Mouse (Mus musculus): ENCODE measurements around the gene Pigw. TPM values are rescaled to one million over a fixed set of nuclear protein-coding genes. Genes with fewer than 3 reads are reported as not detected.

Gene Pigw
- total and polyA plus RNA-seq, 3 experiments: 2.7 to 3.5 TPM; not detected in 1

GRCm38 (mm10) chr11:84919276-84919675, 39.2 kb upstream of the Pigw start:
- no peaks in the 10 kb centered on the region for H3K9me3 ChIP-seq (replicated peaks; ENCODE audit: insufficient read depth, low read length)
- H3K4me1 ChIP-seq (ENCODE audit: control insufficient read depth in 1 of 2, insufficient read depth in 2 of 2, low read length in 2 of 2): peaks cover 0 to 17% of the 10 kb centered on the region in 2 experiments; a peak in 3 of 4 replicates
- H3K36me3 ChIP-seq (ENCODE audit: control insufficient read depth in 1 of 2, insufficient read depth in 2 of 2, low read length in 2 of 2): peaks cover 0 to 19% of the 10 kb centered on the region in 2 experiments; a peak in 2 of 4 replicates
- peak overlapping the region; percentile 52 to 60 for H3K4me3 ChIP-seq (ENCODE audit: control insufficient read depth in 1 of 2, insufficient read depth in 1 of 2, low read depth in 2 of 2, low read length in 2 of 2)
- peak overlapping the region; percentile 69; the same call in 1 of the 2 replicates for H3K9ac ChIP-seq (ENCODE audit: control insufficient read depth, low read depth, low read length, poor library complexity, severe bottlenecking)
- H3K27me3 ChIP-seq (ENCODE audit: control insufficient read depth in 1 of 2, insufficient read depth in 2 of 2, low read length in 2 of 2): peaks cover 6 to 8% of the 10 kb centered on the region in 2 experiments
- peaks cover 12% of the 10 kb centered on the region for H3K79me2 ChIP-seq (ENCODE audit: control insufficient read depth, insufficient read depth, low read length, poor library complexity)
- peak; percentile 92 for DNase-seq (ENCODE audit: low read depth, low spot score)
- H3K27ac ChIP-seq (ENCODE audit: control insufficient read depth, low read depth, low read length): no peak overlapping the region
- TF ChIP-seq CTCF (IDR thresholded peaks at IDR 0.05 in 2 of 3, conservative IDR thresholded peaks at IDR 0.05 in 1 of 3; ENCODE audit: control insufficient read depth in 1 of 3, insufficient read depth in 1 of 3, low read depth in 2 of 3, low read length in 3 of 3, poor library complexity in 1 of 3, severe bottlenecking in 1 of 3) (peak; percentile 53 to 77 (median 54)), GABPA (IDR thresholded peaks at IDR 0.05; ENCODE audit: low read depth, low read length) (no peak), POLR2AphosphoS5 (IDR thresholded peaks at IDR 0.05; ENCODE audit: borderline replicate concordance, low read depth, low read length) (no peak), CHD2 (IDR thresholded peaks at IDR 0.05; ENCODE audit: low read length) (no peak), ELF1 (IDR thresholded peaks at IDR 0.05; ENCODE audit: low read depth, low read length) (no peak), HCFC1 (IDR thresholded peaks at IDR 0.05; ENCODE audit: low read depth, low read length) (peak; percentile 52), USF1 (IDR thresholded peaks at IDR 0.05; ENCODE audit: low read depth, low read length) (peak; percentile 35; the same call in 1 of the 2 replicates), SIN3A (IDR thresholded peaks at IDR 0.05; ENCODE audit: low read length) (peak; percentile 74), ETS1 (IDR thresholded peaks at IDR 0.05; ENCODE audit: low read depth, low read length) (0 out of 2 replicates have a peak, but pooled peaks have one; percentile 22), KAT2A (conservative IDR thresholded peaks at IDR 0.05; ENCODE audit: low read depth, low read length) (no peak), E2F4 (IDR thresholded peaks at IDR 0.05; ENCODE audit: borderline replicate concordance, low read depth, low read length) (no peak), MXI1 (IDR thresholded peaks at IDR 0.05; ENCODE audit: low read depth, low read length) (peak; percentile 89), SMC3 (IDR thresholded peaks at IDR 0.05; ENCODE audit: low read depth, low read length) (peak; percentile 61), GATA1 (IDR thresholded peaks at IDR 0.05; ENCODE audit: low read depth, low read length) (no peak), MYB (IDR thresholded peaks at IDR 0.05; ENCODE audit: low read depth, low read length) (no peak), UBTF (IDR thresholded peaks at IDR 0.05; ENCODE audit: borderline replicate concordance, insufficient read depth, low read depth, low read length) (no peak), MAZ (IDR thresholded peaks at IDR 0.05; ENCODE audit: low read depth, low read length) (no peak), ZNF384 (IDR thresholded peaks at IDR 0.05; ENCODE audit: low read depth, low read length) (peak; percentile 35), ZC3H11A (IDR thresholded peaks at IDR 0.05; ENCODE audit: low read depth, low read length) (peak; percentile 60), ZKSCAN1 (IDR thresholded peaks at IDR 0.05; ENCODE audit: low read depth, low read length) (no peak), NRF1 (IDR thresholded peaks at IDR 0.05; ENCODE audit: insufficient read depth, low read depth, low read length, poor library complexity, severe bottlenecking) (no peak), CHD1 (IDR thresholded peaks at IDR 0.05; ENCODE audit: low read depth, low read length) (no peak), RCOR1 (IDR thresholded peaks at IDR 0.05; ENCODE audit: low read depth, low read length) (no peak), MEF2A (IDR thresholded peaks at IDR 0.05; ENCODE audit: extremely low read depth, insufficient replicate concordance, low read depth, low read length, poor library complexity, severe bottlenecking) (no peak), MYC (IDR thresholded peaks at IDR 0.05; ENCODE audit: low read depth, low read length) (peak; percentile 98), USF2 (IDR thresholded peaks at IDR 0.05; ENCODE audit: borderline replicate concordance in 1 of 2, insufficient read depth in 1 of 2, low read depth in 1 of 2, low read length in 2 of 2) (no peak), TCF12 (IDR thresholded peaks at IDR 0.05; ENCODE audit: low read depth, low read length) (0 out of 2 replicates have a peak, but pooled peaks have one; percentile 24), EP300 (IDR thresholded peaks at IDR 0.05; ENCODE audit: low read depth in 1 of 2, low read length in 2 of 2) (no peak), NELFE (IDR thresholded peaks at IDR 0.05; ENCODE audit: low read depth, low read length) (no peak; the same call in 1 of the 2 replicates), TBP (IDR thresholded peaks at IDR 0.05; ENCODE audit: low read depth, low read length) (peak; percentile 58), JUND (IDR thresholded peaks at IDR 0.05; ENCODE audit: low read depth, low read length) (no peak), POLR2A (IDR thresholded peaks at IDR 0.05; ENCODE audit: control insufficient read depth in 1 of 2, insufficient read depth in 1 of 2, low read depth in 1 of 2, low read length in 2 of 2, poor library complexity in 1 of 2) (peak in 1 of 2 experiments; percentile 29; a peak in 1 of 4 replicates), POLR2AphosphoS2 (IDR thresholded peaks at IDR 0.05; ENCODE audit: low read length) (no peak), RAD21 (IDR thresholded peaks at IDR 0.05; ENCODE audit: low read depth, low read length) (peak; percentile 63), MAX (IDR thresholded peaks at IDR 0.05; ENCODE audit: low read length) (peak; percentile 81), ZMIZ1 (IDR thresholded peaks at IDR 0.05; ENCODE audit: low read depth, low read length) (no peak), MAFK (IDR thresholded peaks at IDR 0.05; ENCODE audit: borderline replicate concordance, low read depth, low read length) (no peak)
